Mouse (Mus musculus): ENCODE measurements around the gene Dennd6b. TPM values are rescaled to one million over a fixed set of nuclear protein-coding genes. Genes with fewer than 3 reads are reported as not detected.

Gene Dennd6b
- polyA plus RNA-seq, 1 experiment from 2014 or later: 15.8 TPM

DNA sequence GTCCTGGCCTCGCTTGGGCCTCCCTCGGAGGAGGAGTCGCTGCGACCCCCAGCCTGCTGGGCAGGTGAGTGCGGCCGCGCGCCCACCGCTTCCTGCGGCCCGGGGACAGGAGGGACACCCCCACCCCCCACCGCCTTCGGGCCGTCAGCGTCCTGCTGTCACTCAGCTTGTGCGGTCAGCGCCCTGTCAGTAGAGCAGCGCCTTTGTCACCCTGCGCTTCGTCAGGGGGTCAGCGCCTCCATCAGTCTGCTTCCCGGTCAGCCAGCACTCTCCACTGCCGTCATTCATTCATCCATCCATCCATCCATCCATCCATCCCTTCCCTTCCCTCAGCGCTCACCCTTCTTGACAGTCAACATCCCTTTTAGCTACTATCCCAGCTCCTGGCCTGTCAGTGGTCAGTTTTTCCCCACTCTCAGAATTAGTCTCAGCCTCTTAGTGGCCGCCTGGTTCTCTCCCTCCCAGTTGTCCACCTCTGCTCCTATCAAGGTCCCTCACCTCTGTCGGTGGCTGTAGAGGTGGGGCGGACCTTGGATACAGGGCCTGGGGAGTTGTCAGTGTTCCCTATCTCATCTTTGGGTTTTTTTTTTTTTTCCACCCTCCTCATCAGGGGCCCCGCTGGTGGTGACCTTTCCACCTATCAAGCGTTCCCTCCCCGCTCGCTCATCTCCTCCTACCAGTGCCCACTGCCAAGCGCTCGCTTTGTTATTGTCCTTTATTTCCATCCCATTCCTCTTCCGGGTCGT lies 15.6 kb upstream of the Dennd6b start:
- Histone ChIP-seq H3K27ac (ENCODE audit: low read depth, low read length) (peak overlapping the region; percentile 72), H3K9ac (ENCODE audit: low read depth, low read length) (peak overlapping the region; percentile 86), H3K4me3 (ENCODE audit: low read length) (peak overlapping the region; percentile 94), H3K9me3 (ENCODE audit: control insufficient read depth, low read length) (no peaks in the 10 kb centered on the region), H3K36me3 (ENCODE audit: control insufficient read depth, insufficient read depth, low read length) (peaks cover 3% of the 10 kb centered on the region; the same call in 1 of the 2 replicates), H3K4me1 (ENCODE audit: control insufficient read depth, insufficient read depth, low read length) (no peaks in the 10 kb centered on the region), H3K27me3 (ENCODE audit: control insufficient read depth, insufficient read depth, low read length) (no peaks in the 10 kb centered on the region), H3K4me2 (replicated peaks; ENCODE audit: low read depth, low read length) (peak overlapping the region; percentile 68)
- ATAC-seq (ENCODE audit: low FRiP score, low TSS enrichment): peak; percentile 28
- WGBS: 2% methylated on average over 30 of the region's 35 CpGs

DNA sequence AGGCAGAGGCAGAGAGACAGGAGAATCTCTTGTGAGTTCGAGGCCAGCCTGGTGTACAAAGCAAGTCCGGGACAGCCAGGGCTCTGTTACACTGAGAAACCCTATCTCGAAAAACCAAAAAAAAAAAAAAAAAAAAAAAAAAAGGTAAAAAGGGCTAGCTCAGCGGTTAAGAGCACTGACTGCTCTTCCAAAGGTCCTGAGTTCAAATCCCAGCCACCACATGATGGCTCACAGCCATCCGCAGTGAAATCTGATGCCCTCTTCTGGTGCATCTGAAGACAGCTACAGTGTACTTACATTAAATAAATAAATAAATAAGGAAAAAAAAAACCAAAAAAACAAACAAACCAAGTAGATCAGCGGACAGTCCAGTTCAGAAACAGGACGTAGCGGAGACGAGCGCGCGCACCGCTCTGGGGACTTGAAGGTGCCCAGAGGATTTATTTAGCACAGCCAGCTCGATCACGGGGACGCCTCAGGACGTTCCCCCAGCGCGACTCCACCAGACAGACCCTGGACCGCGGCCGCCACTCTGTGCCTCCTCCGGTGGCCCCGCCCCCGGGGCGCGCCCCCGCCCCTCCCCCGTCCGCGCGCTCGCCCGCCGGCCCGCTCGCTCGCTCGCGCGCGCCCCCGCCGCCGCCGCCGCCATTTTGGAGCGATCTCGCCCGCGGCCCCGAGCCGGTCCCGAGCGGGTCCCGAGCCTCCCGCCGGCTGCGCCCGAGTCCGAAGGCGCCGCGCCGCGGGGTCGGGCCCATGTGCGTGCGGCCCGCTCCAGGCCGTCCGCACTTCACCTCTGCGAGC lies 14.8 kb upstream of the Dennd6b start, which contains the start of gene Ppp6r2:
Ppp6r2 (plus strand) TSS at position 639 of the 801 bp plus-strand sequence.
- Histone ChIP-seq H3K4me1 (ENCODE audit: control insufficient read depth, insufficient read depth, low read length) (no peaks in the 10 kb centered on the region), H3K9ac (ENCODE audit: low read depth, low read length) (peak within 1 kb of the TSS; percentile 86)
- 4% methylated on average over 40 of the region's 73 CpGs for WGBS

GRCm38 (mm10) chr15:89209886-89210761 lies 13.8 kb upstream of the Dennd6b start:
- Histone ChIP-seq H3K4me3 (ENCODE audit: low read length) (peak overlapping the region; percentile 31), H3K36me3 (ENCODE audit: control insufficient read depth, insufficient read depth, low read length) (no peaks in the 10 kb centered on the region), H3K9me3 (ENCODE audit: control insufficient read depth, low read length) (no peaks in the 10 kb centered on the region), H3K4me1 (ENCODE audit: control insufficient read depth, insufficient read depth, low read length) (no peaks in the 10 kb centered on the region), H3K27me3 (ENCODE audit: control insufficient read depth, insufficient read depth, low read length) (no peaks in the 10 kb centered on the region), H3K27ac (ENCODE audit: low read depth, low read length) (peak overlapping the region; percentile 65), H3K9ac (ENCODE audit: low read depth, low read length) (peak overlapping the region; percentile 48; the same call in 1 of the 2 replicates), H3K4me2 (replicated peaks; ENCODE audit: low read depth, low read length) (peak overlapping the region; percentile 49)
- peak; percentile 43; the same call in 1 of the 2 replicates for ATAC-seq (ENCODE audit: low FRiP score, low TSS enrichment)
- 13% methylated on average over 22 of the region's 22 CpGs for WGBS

More for the DNA sequence above, 14.8 kb upstream of the Dennd6b start, which contains the start of gene Ppp6r2:
- Histone ChIP-seq H3K27me3 (ENCODE audit: control insufficient read depth, insufficient read depth, low read length) (no peaks in the 10 kb centered on the region), H3K27ac (ENCODE audit: low read depth, low read length) (peak within 1 kb of the TSS; percentile 72), H3K9me3 (ENCODE audit: control insufficient read depth, low read length) (no peaks in the 10 kb centered on the region), H3K4me3 (ENCODE audit: low read length) (peak within 1 kb of the TSS; percentile 94), H3K4me2 (replicated peaks; ENCODE audit: low read depth, low read length) (peak within 1 kb of the TSS; percentile 68), H3K36me3 (ENCODE audit: control insufficient read depth, insufficient read depth, low read length) (no peaks in the 10 kb centered on the region)
- peak; percentile 88 for ATAC-seq (ENCODE audit: low FRiP score, low TSS enrichment)

DNA sequence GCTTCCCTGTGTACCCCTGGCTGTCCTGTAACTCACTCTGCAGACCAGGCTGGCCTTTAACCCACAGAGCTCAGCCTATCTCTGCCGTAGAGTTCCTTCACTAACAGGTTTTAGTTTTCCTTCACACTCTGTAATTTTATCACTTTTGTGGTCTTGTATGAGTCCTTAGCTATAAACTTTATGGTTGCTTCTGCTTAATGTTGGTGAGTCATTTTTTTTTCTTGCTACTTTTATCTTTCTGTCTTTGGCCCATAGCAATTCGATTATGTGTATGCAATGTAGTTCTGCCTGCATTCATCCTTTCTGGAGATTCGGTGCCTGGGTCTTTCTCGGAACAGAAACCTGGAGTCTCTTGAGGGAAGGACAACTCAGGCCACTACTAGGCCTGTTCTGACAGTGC lies 11.2 kb upstream of the Dennd6b start:
- Histone ChIP-seq H3K4me2 (replicated peaks; ENCODE audit: low read depth, low read length) (no peak overlapping the region), H3K9ac (ENCODE audit: low read depth, low read length) (no peak overlapping the region), H3K4me3 (ENCODE audit: low read length) (no peak overlapping the region), H3K27ac (ENCODE audit: low read depth, low read length) (no peak overlapping the region), H3K9me3 (ENCODE audit: control insufficient read depth, low read length) (peaks cover 2% of the 10 kb centered on the region; the same call in 1 of the 2 replicates), H3K27me3 (ENCODE audit: control insufficient read depth, insufficient read depth, low read length) (no peaks in the 10 kb centered on the region), H3K36me3 (ENCODE audit: control insufficient read depth, insufficient read depth, low read length) (no peaks in the 10 kb centered on the region), H3K4me1 (ENCODE audit: control insufficient read depth, insufficient read depth, low read length) (no peaks in the 10 kb centered on the region)
- WGBS: 70% methylated on average over 4 of the region's 4 CpGs
- ATAC-seq (ENCODE audit: low FRiP score, low TSS enrichment): no peak

DNA sequence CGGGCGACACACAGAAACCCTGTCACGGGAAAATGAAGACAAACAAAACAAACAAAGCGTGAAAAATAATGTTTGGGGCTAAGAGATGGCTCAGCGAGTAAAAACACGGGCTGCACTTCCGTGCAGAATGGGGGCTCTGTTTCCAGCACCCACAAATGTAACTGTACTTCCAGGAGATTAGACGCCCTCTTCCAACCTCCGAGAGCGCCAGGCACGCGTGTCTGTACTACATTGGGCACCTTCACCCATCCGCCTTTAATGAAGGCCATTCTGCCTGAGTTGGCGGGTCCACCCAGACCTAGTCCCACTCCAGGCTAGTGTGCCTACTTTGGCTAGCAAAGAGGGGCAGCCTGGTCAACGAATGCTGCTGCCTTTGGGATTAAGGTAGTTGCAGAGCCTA lies 760 bp upstream of the Dennd6b start:
- no peak for ATAC-seq (ENCODE audit: low FRiP score, low TSS enrichment)
- no peaks in the 10 kb centered on the region for H3K27me3 ChIP-seq (ENCODE audit: control insufficient read depth, insufficient read depth, low read length)
- peak overlapping the region; percentile 98; the same call in 1 of the 2 replicates for H3K9ac ChIP-seq (ENCODE audit: low read depth, low read length)
- peak overlapping the region; percentile 82; the same call in 1 of the 2 replicates for H3K4me3 ChIP-seq (ENCODE audit: low read length)
- H3K4me2 ChIP-seq (replicated peaks; ENCODE audit: low read depth, low read length): peak overlapping the region; percentile 60
- H3K4me1 ChIP-seq (ENCODE audit: control insufficient read depth, insufficient read depth, low read length): peaks cover 13% of the 10 kb centered on the region
- H3K9me3 ChIP-seq (ENCODE audit: control insufficient read depth, low read length): no peaks in the 10 kb centered on the region
- 72% methylated on average over 15 of the region's 15 CpGs for WGBS
- H3K36me3 ChIP-seq (ENCODE audit: control insufficient read depth, insufficient read depth, low read length): no peaks in the 10 kb centered on the region
- H3K27ac ChIP-seq (ENCODE audit: low read depth, low read length): no peak overlapping the region

GRCm38 (mm10) chr15:89195690-89196312 lies 495 bp downstream of the Dennd6b start:
- peak overlapping the region; percentile 98 for H3K27ac ChIP-seq (ENCODE audit: low read depth, low read length)
- WGBS: under 1% methylated on average over 22 of the region's 25 CpGs
- no peaks in the 10 kb centered on the region for H3K36me3 ChIP-seq (ENCODE audit: control insufficient read depth, insufficient read depth, low read length)

GRCm38 (mm10) chr15:89195261-89195681 lies 1.0 kb downstream of the Dennd6b start:
- Histone ChIP-seq H3K27ac (ENCODE audit: low read depth, low read length) (peak overlapping the region; percentile 98; the same call in 1 of the 2 replicates), H3K9me3 (ENCODE audit: control insufficient read depth, low read length) (no peaks in the 10 kb centered on the region), H3K4me3 (ENCODE audit: low read length) (peak overlapping the region; percentile 82), H3K4me1 (ENCODE audit: control insufficient read depth, insufficient read depth, low read length) (peaks cover 13% of the 10 kb centered on the region), H3K4me2 (replicated peaks; ENCODE audit: low read depth, low read length) (peak overlapping the region; percentile 60), H3K9ac (ENCODE audit: low read depth, low read length) (peak overlapping the region; percentile 98), H3K27me3 (ENCODE audit: control insufficient read depth, insufficient read depth, low read length) (no peaks in the 10 kb centered on the region), H3K36me3 (ENCODE audit: control insufficient read depth, insufficient read depth, low read length) (no peaks in the 10 kb centered on the region)
- WGBS: 45% methylated on average over 6 of the region's 6 CpGs
- ATAC-seq (ENCODE audit: low FRiP score, low TSS enrichment): no peak

More at GRCm38 (mm10) chr15:89195690-89196312, 495 bp downstream of the Dennd6b start:
- Histone ChIP-seq H3K27me3 (ENCODE audit: control insufficient read depth, insufficient read depth, low read length) (no peaks in the 10 kb centered on the region), H3K4me2 (replicated peaks; ENCODE audit: low read depth, low read length) (peak overlapping the region; percentile 60), H3K4me1 (ENCODE audit: control insufficient read depth, insufficient read depth, low read length) (peaks cover 13% of the 10 kb centered on the region), H3K9me3 (ENCODE audit: control insufficient read depth, low read length) (no peaks in the 10 kb centered on the region), H3K9ac (ENCODE audit: low read depth, low read length) (peak overlapping the region; percentile 98), H3K4me3 (ENCODE audit: low read length) (peak overlapping the region; percentile 82)
- ATAC-seq (ENCODE audit: low FRiP score, low TSS enrichment): peak; percentile 95

DNA sequence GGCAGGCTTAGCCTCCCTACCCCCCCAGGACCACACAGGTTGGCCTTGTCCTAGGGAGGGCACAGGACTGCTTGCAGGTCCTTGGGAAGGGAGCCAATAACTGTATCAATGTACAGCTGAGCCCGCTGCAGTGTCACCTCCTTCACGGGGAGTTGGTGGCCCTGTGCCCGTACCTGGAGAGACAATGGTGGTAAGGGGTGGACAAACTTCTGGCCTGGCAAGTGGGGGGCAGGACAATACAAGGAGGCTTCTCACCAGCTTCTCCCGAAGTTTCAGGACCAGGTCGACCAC lies 11.4 kb downstream of the Dennd6b start:
- no peaks in the 10 kb centered on the region for H3K9me3 ChIP-seq (ENCODE audit: control insufficient read depth, low read length)
- H3K27me3 ChIP-seq (ENCODE audit: control insufficient read depth, insufficient read depth, low read length): no peaks in the 10 kb centered on the region
- no peak overlapping the region for H3K4me2 ChIP-seq (replicated peaks; ENCODE audit: low read depth, low read length)
- peaks cover 12% of the 10 kb centered on the region for H3K4me1 ChIP-seq (ENCODE audit: control insufficient read depth, insufficient read depth, low read length)
- no peak overlapping the region for H3K27ac ChIP-seq (ENCODE audit: low read depth, low read length)
- H3K9ac ChIP-seq (ENCODE audit: low read depth, low read length): no peak overlapping the region
- H3K36me3 ChIP-seq (ENCODE audit: control insufficient read depth, insufficient read depth, low read length): peaks cover 17% of the 10 kb centered on the region; the same call in 1 of the 2 replicates
- H3K4me3 ChIP-seq (ENCODE audit: low read length): no peak overlapping the region
- no peak for ATAC-seq (ENCODE audit: low FRiP score, low TSS enrichment)
- 92% methylated on average over 5 of the region's 5 CpGs for WGBS
